Mouse (Mus musculus) liver (tissue): Measurements from ENCODE around the gene Rprd1b.

Experiments
- DNase-seq: peaks from one replicate; pipeline ENCODE4 v3.0.0-alpha.2; 2020; ENCODE audit warnings: mixed read lengths

Rprd1b gene

DNA sequence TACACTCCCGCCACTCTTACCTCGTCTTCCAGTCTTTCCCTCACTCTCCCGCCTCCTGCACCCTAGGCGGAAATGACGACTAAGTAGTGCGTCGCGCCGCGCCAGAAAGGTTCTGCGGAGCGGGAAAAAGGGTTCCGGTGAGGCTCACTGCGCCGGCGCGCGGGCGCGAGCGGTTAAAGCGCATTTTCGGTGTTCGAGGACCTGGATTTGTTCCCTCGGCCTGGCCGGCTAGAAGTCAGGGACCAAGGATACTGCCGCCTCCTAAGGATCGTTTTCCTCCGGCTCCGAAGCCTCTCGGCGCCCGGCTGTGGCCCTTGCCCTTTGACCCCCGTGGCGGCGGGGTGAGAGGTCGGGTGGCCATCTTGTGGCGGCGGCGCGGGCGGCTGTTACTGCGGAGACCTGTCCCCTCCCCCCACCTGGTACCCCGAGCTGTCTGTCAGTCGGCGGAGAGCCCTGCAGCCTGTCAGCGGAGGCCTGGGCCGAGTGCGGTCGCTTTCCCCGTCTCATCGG is at the start of gene Rprd1b, which contains the start of gene Tti1:
Gene Rprd1b (plus strand): TSS at position 144 of the 510 bp plus-strand sequence.
Gene Tti1 (minus strand): TSS at position 80 of the 510 bp plus-strand sequence.
- DNase-seq: peak; percentile 93

DNA sequence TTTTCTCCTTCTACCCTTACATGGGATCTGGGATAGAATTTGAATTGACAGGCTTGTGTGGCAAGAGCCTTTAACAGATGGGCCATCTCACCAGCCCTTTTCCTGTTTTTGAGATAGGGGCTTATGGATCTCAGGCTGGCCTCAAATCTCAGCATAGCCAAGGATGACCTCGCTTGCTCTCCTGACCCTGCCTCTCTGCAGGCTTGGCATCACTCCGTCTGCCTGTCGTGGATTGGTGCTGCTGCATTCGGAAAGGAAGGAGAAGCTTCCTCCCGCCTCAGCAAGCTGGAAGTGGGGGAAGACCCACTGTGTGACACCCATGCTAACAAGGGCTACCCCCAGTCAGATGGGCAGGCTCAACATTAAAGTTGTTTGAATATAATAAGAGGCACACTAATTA is 49.1 kb upstream of the Rprd1b start:
- DNase-seq: no peak

GRCm38 (mm10) chr2:157982727-157983126 is 45.6 kb upstream of the Rprd1b start:
- DNase-seq: no peak

GRCm38 (mm10) chr2:157983276-157983675 is 45.0 kb upstream of the Rprd1b start:
- no peak for DNase-seq

DNA sequence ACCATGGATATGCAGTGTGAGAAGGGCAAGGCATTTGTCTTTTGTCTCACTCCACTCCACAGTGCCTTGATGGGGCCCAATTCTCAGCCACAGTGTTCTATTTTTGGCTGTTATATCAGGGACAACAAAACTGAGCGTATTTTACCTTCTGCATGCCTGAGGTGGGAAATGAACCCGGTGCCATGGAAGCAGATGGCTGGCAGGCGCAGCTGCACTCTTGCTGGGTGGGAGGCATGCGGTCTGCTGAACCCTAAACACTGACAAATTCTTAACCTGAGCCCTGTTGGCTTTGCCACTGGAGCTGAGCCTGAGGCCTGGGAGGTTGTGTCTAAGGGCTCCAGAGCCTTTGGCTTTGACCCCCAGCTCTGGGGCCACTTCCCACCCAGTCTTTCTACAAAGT is 42.7 kb upstream of the Rprd1b start:
- no peak for DNase-seq

DNA sequence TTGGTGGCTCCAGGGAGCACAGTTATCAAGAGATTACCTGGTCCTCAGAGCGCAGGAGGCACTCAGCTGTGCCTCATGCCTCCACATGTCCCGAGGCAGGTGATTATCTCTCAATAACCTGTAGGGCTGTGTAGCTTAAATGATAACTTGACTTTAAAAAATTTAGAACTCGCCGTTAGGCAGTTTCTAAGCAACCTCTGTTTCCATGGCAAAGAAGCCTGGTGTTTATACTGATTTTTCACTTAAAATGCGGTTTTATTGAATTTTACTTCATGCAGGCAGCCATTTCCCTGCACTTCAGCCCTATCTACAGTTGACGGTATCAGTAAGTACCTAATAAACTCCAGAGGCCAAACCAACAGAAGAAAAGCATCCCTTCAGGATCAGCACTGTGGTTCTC is 42.1 kb upstream of the Rprd1b start:
- no peak for DNase-seq

GRCm38 (mm10) chr2:157988416-157989190 is 39.7 kb upstream of the Rprd1b start:
- DNase-seq: no peak

DNA sequence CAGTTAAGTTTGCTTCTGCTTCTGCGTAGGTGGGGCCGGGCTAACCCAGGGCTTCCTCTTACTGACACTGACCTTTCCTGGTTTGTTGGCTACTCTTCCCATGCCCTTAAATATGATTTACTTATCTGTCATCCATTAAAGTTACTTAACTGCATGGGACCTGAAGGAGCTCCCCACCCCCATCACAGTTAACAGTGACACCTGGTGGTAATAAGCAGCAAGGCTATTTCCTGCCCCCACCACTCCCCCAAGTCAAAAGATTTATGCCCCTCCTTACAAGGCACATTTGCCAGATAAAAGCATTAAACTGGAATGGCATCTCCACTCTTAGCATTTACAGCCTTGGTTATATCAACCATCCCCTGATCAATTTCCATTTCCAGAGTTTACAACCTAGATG is 38.4 kb upstream of the Rprd1b start:
- no peak for DNase-seq

DNA sequence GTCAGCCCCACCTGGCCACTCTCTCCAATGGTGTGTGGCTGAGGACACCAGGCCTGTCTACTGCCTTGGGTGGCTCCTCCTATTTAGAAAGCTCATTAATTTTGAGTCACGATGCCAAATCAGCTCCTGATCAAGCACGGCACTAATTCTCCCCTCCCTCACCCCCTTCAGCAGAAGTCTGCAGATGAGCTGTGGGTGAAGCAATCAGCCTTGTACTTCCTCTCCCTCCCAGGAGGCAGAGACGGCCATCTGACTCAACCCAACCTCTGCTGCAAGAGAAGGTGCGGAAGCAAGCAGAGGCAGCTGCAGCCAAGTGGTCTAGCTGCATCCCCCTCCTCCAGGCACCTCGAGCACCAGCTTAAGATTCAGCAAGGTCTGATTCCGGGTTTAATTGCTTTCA is 37.3 kb upstream of the Rprd1b start:
- DNase-seq: no peak

DNA sequence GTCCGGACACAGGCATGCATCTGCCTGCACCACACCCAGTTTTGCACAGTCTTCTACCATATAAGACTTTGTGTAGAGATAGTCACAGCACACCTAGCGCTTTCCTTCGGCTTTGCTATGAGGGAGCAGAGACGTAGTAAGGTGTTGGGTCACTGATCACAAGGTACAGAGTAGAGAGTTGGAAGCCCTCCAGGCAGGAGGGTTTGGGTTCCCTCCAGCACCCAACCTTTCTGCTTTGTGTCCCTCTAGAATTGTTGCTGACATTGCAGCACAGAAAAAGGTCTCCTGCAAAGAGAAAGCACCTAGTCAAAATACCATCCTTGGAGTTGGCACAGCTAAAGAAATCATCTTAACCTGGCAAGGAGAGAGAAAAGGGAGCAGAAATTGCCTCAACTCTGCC is 35.8 kb upstream of the Rprd1b start:
- DNase-seq: no peak

GRCm38 (mm10) chr2:157998817-157999216 is 29.5 kb upstream of the Rprd1b start:
- DNase-seq: no peak

DNA sequence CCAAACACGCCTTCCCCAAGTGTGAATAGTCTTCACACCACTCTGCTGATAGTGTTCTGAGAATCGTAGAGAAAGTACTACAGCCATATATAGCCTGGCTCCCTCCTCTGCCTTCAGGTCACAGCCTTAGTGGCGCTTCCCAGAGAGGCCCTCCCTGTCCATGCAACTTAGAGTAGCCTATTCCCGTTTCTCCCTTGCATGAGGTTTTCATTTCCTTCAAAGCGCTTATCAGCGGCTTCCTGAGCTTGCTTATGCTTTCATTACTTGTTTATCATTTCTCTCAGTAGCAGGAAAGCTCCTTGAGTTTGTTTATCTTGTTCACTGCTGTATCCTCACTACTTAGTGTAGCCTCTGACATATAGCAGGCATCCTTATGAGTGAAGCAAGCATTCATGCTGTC is 23.7 kb upstream of the Rprd1b start:
- no peak for DNase-seq

GRCm38 (mm10) chr2:158005641-158006040 is 22.7 kb upstream of the Rprd1b start:
- no peak for DNase-seq

GRCm38 (mm10) chr2:158009373-158009772 is 18.9 kb upstream of the Rprd1b start:
- no peak for DNase-seq

GRCm38 (mm10) chr2:158012608-158013007 is 15.7 kb upstream of the Rprd1b start:
- DNase-seq: no peak

DNA sequence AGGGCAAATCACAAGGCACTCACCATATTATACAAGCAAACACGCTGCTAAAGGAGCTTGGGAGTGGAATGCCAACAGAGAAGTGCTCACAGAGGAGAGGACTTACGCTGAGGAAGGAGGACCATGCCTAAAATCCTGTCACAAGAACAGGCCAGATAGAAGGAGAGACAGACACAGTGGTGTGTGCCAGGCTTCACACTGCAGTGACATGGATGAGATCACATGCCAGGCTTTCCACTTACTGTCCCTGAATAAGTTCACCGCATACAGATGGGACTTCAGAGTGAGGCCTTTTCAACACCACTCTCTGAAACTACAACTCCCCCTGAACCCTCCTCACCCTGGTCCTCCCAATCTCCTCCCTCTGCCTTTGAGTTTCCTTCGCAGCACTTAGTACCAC is 11.0 kb upstream of the Rprd1b start:
- no peak for DNase-seq

DNA sequence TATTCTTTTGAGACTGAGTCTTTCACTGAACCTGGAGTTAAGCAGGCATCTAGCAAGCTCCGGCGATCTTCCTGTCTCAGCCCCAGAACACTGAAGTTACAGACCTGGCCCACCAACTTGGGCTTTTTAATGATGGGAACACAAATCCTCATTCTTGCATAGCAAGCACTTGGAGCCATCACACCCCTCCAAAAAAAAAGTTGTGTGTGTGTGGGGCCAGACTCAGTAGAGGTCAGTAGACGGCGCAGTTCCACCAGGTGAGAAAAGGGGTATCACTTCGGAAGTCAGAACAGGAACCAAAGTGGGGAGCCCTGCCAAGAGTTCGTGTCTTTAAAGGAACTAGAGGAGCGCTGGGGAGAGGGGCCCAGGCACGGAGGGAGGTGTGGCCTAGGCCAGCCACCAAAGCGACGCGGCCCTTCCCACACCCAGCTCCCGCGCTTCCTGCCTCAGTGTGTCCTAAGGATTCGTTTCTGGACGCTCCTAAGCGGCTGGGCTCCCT is 393 bp upstream of the Rprd1b start:
- DNase-seq: no peak

DNA sequence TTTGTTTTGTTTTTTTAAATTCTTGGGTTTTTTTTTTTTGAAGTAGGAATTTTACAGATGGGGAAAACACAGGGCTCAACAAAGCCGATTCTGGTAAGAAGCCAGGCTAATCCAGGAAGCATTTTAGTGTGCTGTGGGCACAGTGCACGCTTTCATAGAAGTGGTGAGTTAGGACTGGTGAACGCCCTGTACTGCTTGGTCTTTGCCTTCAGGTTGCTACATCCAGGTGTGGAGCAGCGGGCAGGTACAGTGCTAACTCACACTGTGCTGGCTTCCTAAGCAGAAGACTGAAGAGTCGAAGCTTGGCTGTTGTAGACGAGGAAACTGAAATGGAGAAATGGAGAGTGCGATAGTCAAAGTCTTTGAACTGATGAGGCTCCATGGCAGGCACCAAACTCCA is 1.7 kb downstream of the Rprd1b start:
- no peak for DNase-seq

DNA sequence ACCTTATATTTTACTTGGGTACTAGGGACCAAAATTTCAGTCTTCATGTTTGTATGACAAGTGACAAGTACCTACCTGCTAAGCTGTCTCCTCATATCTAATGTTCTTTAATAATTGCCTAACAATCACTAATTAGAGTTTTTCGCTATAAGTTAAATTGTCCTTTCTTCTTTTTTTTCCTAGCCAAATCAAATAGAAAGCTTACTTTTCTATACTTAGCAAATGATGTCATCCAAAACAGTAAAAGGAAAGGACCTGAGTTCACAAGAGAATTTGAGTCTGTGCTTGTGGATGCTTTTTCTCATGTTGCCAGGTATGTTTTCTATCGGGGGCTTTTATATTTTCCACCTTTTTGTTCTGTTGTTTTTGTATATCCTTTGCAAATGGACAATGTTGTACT is 7.5 kb downstream of the Rprd1b start:
- no peak for DNase-seq

GRCm38 (mm10) chr2:158036408-158036807 is 8.1 kb downstream of the Rprd1b start:
- DNase-seq: no peak

GRCm38 (mm10) chr2:158036953-158037352 is 8.7 kb downstream of the Rprd1b start:
- DNase-seq: peak; percentile 18

- DNase-seq: no peak
Observed at GRCm38 (mm10) chr2:158037571-158037970, 9.3 kb downstream of the Rprd1b start.

- DNase-seq: no peak
Observed at GRCm38 (mm10) chr2:158039662-158040061, 11.4 kb downstream of the Rprd1b start.

- no peak for DNase-seq
Observed at GRCm38 (mm10) chr2:158040396-158040795, 12.1 kb downstream of the Rprd1b start.

DNA sequence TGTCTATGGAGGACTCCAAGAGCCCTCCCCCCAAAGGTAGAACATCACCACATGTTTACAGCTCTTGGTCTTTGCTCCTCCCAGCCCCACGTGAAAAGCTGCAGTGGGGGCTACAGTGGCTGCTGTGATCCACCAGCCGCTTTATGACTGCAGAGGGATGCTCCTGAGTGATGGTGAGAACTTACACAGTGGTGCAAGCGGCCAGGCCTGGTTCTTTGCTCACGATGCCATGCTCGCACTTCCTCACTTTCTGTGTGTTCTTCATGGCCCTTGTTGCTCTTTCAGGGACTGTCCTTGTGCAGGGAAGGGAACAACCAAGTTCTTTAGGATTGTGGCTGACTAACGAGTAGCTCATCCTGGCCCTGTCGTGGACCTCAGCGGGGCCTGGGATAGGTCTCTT is 15.2 kb downstream of the Rprd1b start:
- no peak for DNase-seq
